Mouse (Mus musculus) C2C12 (cell line): Measurements from ENCODE around the gene Tmem30a.

Source experiments
- CTCF ChIP-seq: IDR thresholded peaks from one replicate; pipeline ENCODE4 v1.5.1; 2011; ENCODE audit not compliant: control insufficient read depth, insufficient read depth, insufficient read length
- MAX ChIP-seq: IDR thresholded peaks from one replicate; pipeline ENCODE4 v1.6.1; 2011; ENCODE audit warnings: mild to moderate bottlenecking, control low read depth
- MYOG ChIP-seq: IDR thresholded peaks from one replicate; pipeline ENCODE4 v1.6.1; 2011; ENCODE audit not compliant: control insufficient read depth, insufficient read length; ENCODE audit errors: extremely low read depth
- USF1 ChIP-seq: IDR thresholded peaks from one replicate; pipeline ENCODE4 v1.6.1; 2011; ENCODE audit warnings: low read depth, mild to moderate bottlenecking, control low read depth, moderate library complexity

DNA sequence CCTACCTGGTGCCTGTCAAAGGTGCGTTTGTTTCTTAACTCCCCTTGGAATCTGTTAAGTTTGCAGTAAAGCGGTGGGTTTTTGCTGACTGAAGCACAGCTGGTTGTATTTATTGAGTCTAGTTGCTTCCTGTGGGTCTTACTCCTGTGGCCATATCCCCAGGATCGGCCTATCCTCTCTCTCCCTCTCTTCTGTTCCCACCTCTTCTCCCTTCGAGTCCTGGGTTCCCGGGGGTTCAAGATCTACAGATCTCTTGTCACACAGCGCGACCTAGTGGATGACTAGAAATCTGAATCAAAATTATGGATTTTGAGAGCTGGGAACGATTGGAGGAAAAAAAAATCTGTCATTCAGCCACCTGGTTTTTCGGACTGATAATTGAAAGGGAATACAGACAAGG is 72.3 kb downstream of the Tmem30a start:
- TF ChIP-seq CTCF (peak; percentile 16), USF1 (no peak), MAX (no peak), MYOG (no peak)
